Mouse (Mus musculus): ENCODE data around the gene Gpr107. TPM values are rescaled to one million over a fixed set of nuclear protein-coding genes. Genes with fewer than 3 reads are reported as not detected.
"Not testable (repeated sequence)": the region's sequence is repeated elsewhere in the genome, so short reads cannot be mapped to it uniquely, and the experiment has no call there.

The Gpr107 gene
- polyA plus RNA-seq, 1 experiment from 2014 or later, result 26.8 TPM

DNA sequence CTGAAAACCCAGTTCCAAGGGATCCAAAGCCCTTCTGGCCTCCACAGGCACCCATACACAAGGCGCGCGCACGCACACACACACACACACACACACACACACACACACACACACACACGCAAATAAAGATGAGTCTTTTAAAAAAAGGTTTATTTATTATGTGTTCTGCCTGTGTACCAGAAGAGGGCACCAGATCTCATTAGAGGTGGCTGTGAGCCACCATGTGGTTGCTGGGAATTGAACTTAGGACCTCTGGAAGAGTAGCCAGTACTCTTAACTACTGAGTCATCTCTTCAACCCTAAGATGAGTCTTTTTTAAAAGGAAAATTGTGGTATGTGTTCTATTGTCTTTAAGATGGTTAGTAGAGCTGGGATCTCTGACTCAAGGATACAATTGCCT, 20.4 kb downstream of the Gpr107 start:
- no peaks in the 10 kb centered on the region for H3K27me3 ChIP-seq (replicated peaks; ENCODE audit: control insufficient read depth, insufficient read depth, low read length)

DNA sequence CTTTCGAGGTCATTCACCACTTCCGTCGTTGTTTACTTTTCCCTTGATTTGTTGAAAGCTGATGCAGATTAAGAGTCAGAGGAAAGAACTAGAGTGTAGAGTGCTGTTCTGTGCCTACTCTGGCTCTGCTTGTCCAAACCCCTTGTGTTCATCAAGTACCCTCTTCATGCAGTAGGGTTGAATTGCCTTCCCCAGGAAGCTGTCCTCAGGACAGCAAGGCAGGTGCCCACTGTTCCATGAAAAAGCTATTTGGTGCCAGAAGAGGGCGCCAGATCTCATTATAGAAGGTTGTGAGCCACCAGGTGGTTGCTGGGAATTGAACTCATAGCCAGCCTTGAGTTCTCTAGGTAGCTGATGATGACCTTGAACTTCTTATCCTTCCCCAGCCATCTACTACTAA, 21.2 kb downstream of the Gpr107 start:
- H3K9ac ChIP-seq (ENCODE audit: low read length), result no peak overlapping the region
- H3K27me3 ChIP-seq (replicated peaks; ENCODE audit: control insufficient read depth, insufficient read depth, low read length), result no peaks in the 10 kb centered on the region
- ATAC-seq (no peak), DNase-seq (ENCODE audit: low spot score) (no peak)
- no peaks in the 10 kb centered on the region for H3K4me1 ChIP-seq (ENCODE audit: control insufficient read depth, insufficient read depth, low read length)
- no peak overlapping the region for H3K4me2 ChIP-seq (ENCODE audit: low read length)
- 79% methylated on average over 4 of the region's 4 CpGs for WGBS
- H3K27ac ChIP-seq (ENCODE audit: low read depth, low read length), result no peak overlapping the region
- peaks cover 97% of the 10 kb centered on the region for H3K36me3 ChIP-seq (ENCODE audit: control insufficient read depth, insufficient read depth, low read length)
- H3K9me3 ChIP-seq (replicated peaks; ENCODE audit: control insufficient read depth, low read length), result no peaks in the 10 kb centered on the region
- H3K4me3 ChIP-seq (ENCODE audit: low read depth, low read length), result no peak overlapping the region

More for the DNA sequence above, 20.4 kb downstream of the Gpr107 start:
- Histone ChIP-seq H3K27ac (ENCODE audit: low read depth, low read length) (no peak overlapping the region), H3K4me3 (ENCODE audit: low read depth, low read length) (no peak overlapping the region), H3K4me2 (ENCODE audit: low read length) (no peak overlapping the region), H3K9me3 (replicated peaks; ENCODE audit: control insufficient read depth, low read length) (no peaks in the 10 kb centered on the region), H3K4me1 (ENCODE audit: control insufficient read depth, insufficient read depth, low read length) (no peaks in the 10 kb centered on the region), H3K9ac (ENCODE audit: low read length) (no peak overlapping the region), H3K36me3 (ENCODE audit: control insufficient read depth, insufficient read depth, low read length) (peaks cover 93% of the 10 kb centered on the region)
- DNase-seq (ENCODE audit: low spot score), result no peak
- WGBS, result 91% methylated on average over 5 of the region's 5 CpGs
- no peak for ATAC-seq

DNA sequence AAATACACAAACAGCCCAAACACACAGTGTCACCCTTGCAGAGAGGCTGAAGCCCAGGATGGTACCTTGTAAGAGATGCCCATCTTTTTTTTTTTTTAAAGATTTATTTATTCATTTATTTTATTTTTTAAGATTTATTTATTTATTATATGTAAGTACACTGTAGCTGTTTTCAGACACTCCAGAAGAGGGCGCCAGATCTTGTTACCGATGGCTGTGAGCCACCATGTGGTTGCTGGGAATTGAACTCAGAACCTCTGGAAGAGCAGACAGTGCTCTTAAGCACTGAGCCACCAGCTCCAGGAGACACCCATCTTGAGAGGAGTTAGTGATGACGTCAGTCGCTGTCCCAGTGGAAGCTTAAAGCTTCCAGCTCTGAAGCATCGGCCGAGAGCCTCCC, 26.5 kb downstream of the Gpr107 start:
- not testable (repeated sequence) for H3K4me2 ChIP-seq (ENCODE audit: low read length); H3K9ac ChIP-seq (ENCODE audit: low read length); H3K27ac ChIP-seq (ENCODE audit: low read depth, low read length); H3K9me3 ChIP-seq (replicated peaks; ENCODE audit: control insufficient read depth, low read length); H3K4me1 ChIP-seq (ENCODE audit: control insufficient read depth, insufficient read depth, low read length); H3K27me3 ChIP-seq (replicated peaks; ENCODE audit: control insufficient read depth, insufficient read depth, low read length); ATAC-seq; DNase-seq (ENCODE audit: low spot score); H3K4me3 ChIP-seq (ENCODE audit: low read depth, low read length)
- WGBS, result 84% methylated on average over 6 of the region's 6 CpGs
- H3K36me3 ChIP-seq (ENCODE audit: control insufficient read depth, insufficient read depth, low read length), result peaks cover 74% of the 10 kb centered on the region

DNA sequence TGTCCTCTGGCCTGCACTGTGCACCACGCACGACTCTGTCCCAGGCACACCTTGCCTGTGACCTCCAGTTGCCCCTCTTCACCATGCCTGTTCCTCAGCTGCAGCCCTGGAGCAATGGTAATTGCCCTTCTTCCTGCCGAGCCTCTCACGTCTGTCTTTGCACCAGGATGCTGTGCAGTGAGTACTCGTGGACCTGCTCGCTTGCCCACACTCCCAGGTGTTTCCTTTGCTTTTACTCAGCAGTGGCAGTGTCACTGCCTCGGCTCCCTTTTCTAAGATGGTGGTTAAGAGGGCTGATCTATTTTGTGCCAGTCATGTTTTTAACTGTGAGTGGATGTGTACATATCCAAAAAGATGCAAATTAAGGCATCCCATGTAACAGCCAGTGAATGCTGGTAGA, 27.4 kb downstream of the Gpr107 start:
- H3K9ac ChIP-seq (ENCODE audit: low read length), result no peak overlapping the region
- H3K9me3 ChIP-seq (replicated peaks; ENCODE audit: control insufficient read depth, low read length), result no peaks in the 10 kb centered on the region
- ATAC-seq, result no peak
- H3K27me3 ChIP-seq (replicated peaks; ENCODE audit: control insufficient read depth, insufficient read depth, low read length), result no peaks in the 10 kb centered on the region
- no peak overlapping the region for H3K4me2 ChIP-seq (ENCODE audit: low read length)
- no peak for DNase-seq (ENCODE audit: low spot score)
- H3K27ac ChIP-seq (ENCODE audit: low read depth, low read length), result no peak overlapping the region
- no peak overlapping the region for H3K4me3 ChIP-seq (ENCODE audit: low read depth, low read length)
- H3K36me3 ChIP-seq (ENCODE audit: control insufficient read depth, insufficient read depth, low read length), result peaks cover 74% of the 10 kb centered on the region
- no peaks in the 10 kb centered on the region for H3K4me1 ChIP-seq (ENCODE audit: control insufficient read depth, insufficient read depth, low read length)
- WGBS, result 91% methylated on average over 7 of the region's 7 CpGs

DNA sequence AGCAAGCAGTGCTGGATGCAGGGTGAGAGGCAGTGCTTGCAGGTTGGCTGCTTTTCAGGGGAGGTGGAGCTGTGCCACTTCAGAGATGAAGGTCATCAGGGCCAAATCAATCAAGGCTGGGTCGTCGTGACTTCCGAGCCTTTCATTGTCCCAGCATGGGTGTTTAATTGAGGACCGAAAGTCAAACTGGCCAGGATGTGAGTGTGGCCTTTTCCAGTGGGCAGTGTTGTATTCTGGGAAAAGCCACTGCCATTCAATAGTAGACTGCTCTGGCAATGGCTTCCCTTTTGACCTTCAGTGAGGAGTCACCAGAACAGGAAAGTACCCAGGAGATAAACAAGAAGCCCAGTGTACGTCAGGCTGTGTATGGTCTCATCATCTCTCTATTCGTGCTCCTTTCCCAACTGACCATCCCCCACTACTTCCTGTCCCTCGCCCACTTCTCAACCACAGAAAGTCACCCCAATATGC, 28.0 kb downstream of the Gpr107 start:
- Histone ChIP-seq H3K4me1 (ENCODE audit: control insufficient read depth, insufficient read depth, low read length) (no peaks in the 10 kb centered on the region), H3K9ac (ENCODE audit: low read length) (no peak overlapping the region), H3K36me3 (ENCODE audit: control insufficient read depth, insufficient read depth, low read length) (peaks cover 74% of the 10 kb centered on the region), H3K27me3 (replicated peaks; ENCODE audit: control insufficient read depth, insufficient read depth, low read length) (no peaks in the 10 kb centered on the region), H3K27ac (ENCODE audit: low read depth, low read length) (no peak overlapping the region), H3K4me2 (ENCODE audit: low read length) (no peak overlapping the region), H3K9me3 (replicated peaks; ENCODE audit: control insufficient read depth, low read length) (no peaks in the 10 kb centered on the region), H3K4me3 (ENCODE audit: low read depth, low read length) (no peak overlapping the region)
- 84% methylated on average over 7 of the region's 7 CpGs for WGBS
- ATAC-seq, result no peak
- DNase-seq (ENCODE audit: low spot score), result no peak

DNA sequence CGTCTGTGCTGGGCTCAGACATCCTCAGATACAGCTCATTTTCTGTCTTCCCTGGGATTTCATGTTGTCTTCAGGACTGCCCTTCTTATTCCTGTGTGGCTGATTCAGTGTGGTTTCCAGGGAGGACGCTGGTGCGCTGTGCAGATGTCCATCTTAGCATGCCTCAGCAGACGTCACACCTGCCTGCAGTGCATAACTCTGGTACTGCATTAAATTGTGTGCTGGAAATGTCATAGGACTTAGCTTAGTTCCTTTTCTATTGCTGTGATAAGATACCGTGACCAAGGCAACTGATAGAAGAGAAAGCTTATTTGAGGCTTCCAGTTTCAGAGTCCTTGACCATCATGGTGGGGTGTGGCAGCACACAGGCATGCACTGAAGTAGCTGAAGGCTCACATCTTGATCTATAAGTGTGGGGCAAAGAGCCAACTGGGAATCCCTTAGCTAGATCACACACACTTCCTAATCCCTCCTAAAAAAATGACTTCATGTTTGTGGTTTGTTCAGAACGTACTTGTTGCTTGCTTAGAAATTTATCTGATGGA, 30.7 kb downstream of the Gpr107 start:
- H3K9ac ChIP-seq (ENCODE audit: low read length), result no peak overlapping the region
- 88% methylated on average over 6 of the region's 6 CpGs for WGBS
- H3K4me3 ChIP-seq (ENCODE audit: low read depth, low read length), result no peak overlapping the region
- ATAC-seq, result no peak
- H3K27ac ChIP-seq (ENCODE audit: low read depth, low read length), result no peak overlapping the region
- no peaks in the 10 kb centered on the region for H3K27me3 ChIP-seq (replicated peaks; ENCODE audit: control insufficient read depth, insufficient read depth, low read length)
- peaks cover 74% of the 10 kb centered on the region for H3K36me3 ChIP-seq (ENCODE audit: control insufficient read depth, insufficient read depth, low read length)
- no peak overlapping the region for H3K4me2 ChIP-seq (ENCODE audit: low read length)
- H3K9me3 ChIP-seq (replicated peaks; ENCODE audit: control insufficient read depth, low read length), result no peaks in the 10 kb centered on the region
- no peaks in the 10 kb centered on the region for H3K4me1 ChIP-seq (ENCODE audit: control insufficient read depth, insufficient read depth, low read length)
- DNase-seq (ENCODE audit: low spot score), result no peak

DNA sequence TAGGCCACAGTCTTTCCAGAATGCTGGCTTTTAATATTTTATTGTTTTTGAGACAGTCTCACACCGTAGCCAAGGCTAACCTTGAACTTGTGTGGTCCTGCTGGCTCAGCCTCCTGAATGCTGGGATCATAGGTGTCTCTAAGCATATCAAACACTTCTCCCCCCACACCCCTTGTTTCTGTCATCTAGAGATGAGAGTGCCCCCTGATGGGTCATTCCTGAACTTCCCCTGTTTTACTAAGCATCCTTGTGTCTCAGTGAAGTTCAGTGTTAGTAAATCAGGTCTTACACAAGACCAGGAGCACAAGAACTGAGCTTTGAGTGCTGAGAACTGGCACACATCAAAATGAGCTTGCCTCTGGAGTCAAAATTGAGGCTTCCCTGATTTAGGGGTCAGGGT, 31.7 kb downstream of the Gpr107 start:
- H3K4me2 ChIP-seq (ENCODE audit: low read length), result no peak overlapping the region
- no peaks in the 10 kb centered on the region for H3K4me1 ChIP-seq (ENCODE audit: control insufficient read depth, insufficient read depth, low read length)
- no peaks in the 10 kb centered on the region for H3K27me3 ChIP-seq (replicated peaks; ENCODE audit: control insufficient read depth, insufficient read depth, low read length)
- WGBS, result 96% methylated on average over 1 of the region's 1 CpGs
- H3K9ac ChIP-seq (ENCODE audit: low read length), result no peak overlapping the region
- no peak for DNase-seq (ENCODE audit: low spot score)
- no peak overlapping the region for H3K4me3 ChIP-seq (ENCODE audit: low read depth, low read length)
- H3K27ac ChIP-seq (ENCODE audit: low read depth, low read length), result no peak overlapping the region
- no peaks in the 10 kb centered on the region for H3K9me3 ChIP-seq (replicated peaks; ENCODE audit: control insufficient read depth, low read length)
- no peak for ATAC-seq
- H3K36me3 ChIP-seq (ENCODE audit: control insufficient read depth, insufficient read depth, low read length), result peaks cover 72% of the 10 kb centered on the region

DNA sequence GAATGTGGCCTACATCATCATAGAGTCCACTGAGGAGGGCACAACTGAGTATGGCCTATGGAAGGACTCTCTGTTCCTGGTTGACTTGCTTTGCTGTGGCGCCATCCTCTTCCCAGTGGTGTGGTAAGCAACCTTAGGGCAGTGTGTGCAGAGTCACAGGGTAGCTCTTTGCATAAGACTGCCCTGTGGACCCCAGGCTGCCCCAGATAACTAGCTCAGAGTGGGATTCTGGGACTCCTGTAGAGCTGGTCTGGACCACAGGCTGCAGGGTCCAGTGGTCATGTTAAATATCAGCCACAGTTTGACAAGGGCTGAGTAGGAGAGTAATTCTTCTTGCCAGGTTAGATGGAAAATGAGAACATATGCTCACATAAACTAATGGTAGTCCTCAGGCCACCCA, 36.6 kb downstream of the Gpr107 start:
- H3K27ac ChIP-seq (ENCODE audit: low read depth, low read length), result no peak overlapping the region
- WGBS, result 91% methylated on average over 1 of the region's 1 CpGs
- DNase-seq (ENCODE audit: low spot score) (no peak), ATAC-seq (no peak)
- peaks cover 89% of the 10 kb centered on the region for H3K36me3 ChIP-seq (ENCODE audit: control insufficient read depth, insufficient read depth, low read length)
- H3K9ac ChIP-seq (ENCODE audit: low read length), result no peak overlapping the region
- H3K27me3 ChIP-seq (replicated peaks; ENCODE audit: control insufficient read depth, insufficient read depth, low read length), result no peaks in the 10 kb centered on the region
- no peak overlapping the region for H3K4me3 ChIP-seq (ENCODE audit: low read depth, low read length)
- H3K4me1 ChIP-seq (ENCODE audit: control insufficient read depth, insufficient read depth, low read length), result no peaks in the 10 kb centered on the region
- H3K4me2 ChIP-seq (ENCODE audit: low read length), result no peak overlapping the region
- no peaks in the 10 kb centered on the region for H3K9me3 ChIP-seq (replicated peaks; ENCODE audit: control insufficient read depth, low read length)

DNA sequence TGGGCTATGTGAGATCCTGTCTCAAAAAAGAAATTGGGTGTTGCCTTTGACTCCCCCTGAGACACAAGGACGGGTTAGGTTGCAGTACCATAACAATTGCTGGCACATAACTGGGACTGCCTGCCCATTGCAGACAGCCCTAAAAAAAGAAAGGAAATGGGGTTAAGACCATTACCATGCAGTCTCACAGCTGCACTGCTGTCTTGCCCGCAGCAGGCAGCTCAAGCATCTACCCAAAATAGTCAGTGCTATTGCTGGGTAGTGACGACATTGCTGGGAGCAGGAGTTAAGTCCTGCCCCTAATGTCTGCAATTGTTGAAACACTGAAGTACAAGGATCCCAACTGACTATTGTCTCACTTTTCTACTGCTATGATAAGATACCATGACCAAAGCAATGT, 37.5 kb downstream of the Gpr107 start:
- ATAC-seq, result no peak
- H3K36me3 ChIP-seq (ENCODE audit: control insufficient read depth, insufficient read depth, low read length), result peaks cover 81% of the 10 kb centered on the region

More for the DNA sequence above, 37.5 kb downstream of the Gpr107 start:
- H3K9ac ChIP-seq (ENCODE audit: low read length), result no peak overlapping the region
- H3K9me3 ChIP-seq (replicated peaks; ENCODE audit: control insufficient read depth, low read length), result no peaks in the 10 kb centered on the region
- no peak overlapping the region for H3K27ac ChIP-seq (ENCODE audit: low read depth, low read length)
- WGBS, result 94% methylated on average over 3 of the region's 3 CpGs
- DNase-seq (ENCODE audit: low spot score), result no peak
- H3K4me3 ChIP-seq (ENCODE audit: low read depth, low read length), result no peak overlapping the region
- no peaks in the 10 kb centered on the region for H3K27me3 ChIP-seq (replicated peaks; ENCODE audit: control insufficient read depth, insufficient read depth, low read length)
- no peaks in the 10 kb centered on the region for H3K4me1 ChIP-seq (ENCODE audit: control insufficient read depth, insufficient read depth, low read length)
- no peak overlapping the region for H3K4me2 ChIP-seq (ENCODE audit: low read length)
